Mouse (Mus musculus) limb, embryonic 10.5 days (tissue): ENCODE data around the gene Neo1. TPM values are rescaled to one million over a fixed set of nuclear protein-coding genes. Genes with fewer than 3 reads are reported as not detected.
"Not testable (repeated sequence)": the region's sequence is repeated elsewhere in the genome, so short reads cannot be mapped to it uniquely, and the experiment has no call there.

Experiments
- DNase-seq: peaks from one replicate; pipeline ENCODE4 v3.0.0-alpha.2; 2017; ENCODE audit warnings: low spot score
- H3K27ac ChIP-seq: fragments of 300-500 bp; sonication (generic); 2 replicates; pipeline ENCODE4 v1.5.1; 2016; ENCODE audit warnings: mild to moderate bottlenecking
- H3K27me3 ChIP-seq: fragments of 300-500 bp; sonication (generic); 2 replicates; pipeline ENCODE4 v1.6.1; 2016; ENCODE audit warnings: low read depth, mild to moderate bottlenecking; ENCODE audit not compliant: poor library complexity, severe bottlenecking
- H3K36me3 ChIP-seq: fragments of 300-500 bp; sonication (generic); 2 replicates; pipeline ENCODE4 v1.6.1; 2016; ENCODE audit warnings: mild to moderate bottlenecking, moderate library complexity
- H3K4me1 ChIP-seq: fragments of 300-500 bp; sonication (generic); 2 replicates; pipeline ENCODE4 v1.6.1; 2016
- H3K4me3 ChIP-seq: fragments of 300-500 bp; sonication (generic); 2 replicates; pipeline ENCODE4 v1.5.1; 2016; ENCODE audit warnings: mild to moderate bottlenecking, moderate library complexity
- H3K9me3 ChIP-seq: fragments of 300-500 bp; sonication (generic); replicated peaks from 2 replicates; pipeline ENCODE4 v1.6.1; 2016; ENCODE audit warnings: mild to moderate bottlenecking
- WGBS: fragments of 180-500 bp; shearing (Covaris S2); methylation state at CpG from one replicate; pipeline ENCODE4 v1.1.7; 2016; 5-methylcytosine and 5-hydroxymethylcytosine counted together
- polyA plus RNA-seq: library from polyadenylated mRNA; unstranded; fragments of >200 nt; fragmentation: Nextera tagmentation; extraction: Ambion mirVana; gene quantifications from 2 replicates; pipeline ENCODE4 v1.2.1, GENCODE M21; 2016

Gene Neo1
- polyA plus RNA-seq, 1 experiment from 2014 or later: 37.2 TPM

DNA sequence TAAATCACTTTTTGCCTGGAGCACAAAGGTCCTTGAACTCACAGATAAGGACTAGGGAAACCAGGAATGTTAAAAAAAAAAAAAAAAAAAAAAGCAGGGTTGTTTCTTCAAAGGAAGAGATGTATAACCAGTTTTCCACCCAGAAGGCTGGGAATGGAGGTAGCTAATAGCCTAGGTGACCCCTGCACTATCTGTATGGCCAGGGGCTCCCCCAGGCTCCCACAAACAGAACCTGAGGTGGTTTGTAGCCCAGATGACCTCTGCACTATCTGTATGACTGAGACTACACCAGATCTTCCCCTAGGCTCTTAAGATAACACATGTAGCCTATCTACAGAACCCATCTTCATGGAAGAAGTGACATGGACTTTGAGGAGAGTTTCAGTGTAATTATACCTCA, 5.6 kb upstream of the Neo1 start:
- Histone ChIP-seq H3K9me3 (no peaks in the 10 kb centered on the region), H3K27ac (no peak overlapping the region), H3K27me3 (no peaks in the 10 kb centered on the region), H3K4me1 (peaks cover 11% of the 10 kb centered on the region), H3K4me3 (no peak overlapping the region), H3K36me3 (no peaks in the 10 kb centered on the region)
- DNase-seq: no peak

DNA sequence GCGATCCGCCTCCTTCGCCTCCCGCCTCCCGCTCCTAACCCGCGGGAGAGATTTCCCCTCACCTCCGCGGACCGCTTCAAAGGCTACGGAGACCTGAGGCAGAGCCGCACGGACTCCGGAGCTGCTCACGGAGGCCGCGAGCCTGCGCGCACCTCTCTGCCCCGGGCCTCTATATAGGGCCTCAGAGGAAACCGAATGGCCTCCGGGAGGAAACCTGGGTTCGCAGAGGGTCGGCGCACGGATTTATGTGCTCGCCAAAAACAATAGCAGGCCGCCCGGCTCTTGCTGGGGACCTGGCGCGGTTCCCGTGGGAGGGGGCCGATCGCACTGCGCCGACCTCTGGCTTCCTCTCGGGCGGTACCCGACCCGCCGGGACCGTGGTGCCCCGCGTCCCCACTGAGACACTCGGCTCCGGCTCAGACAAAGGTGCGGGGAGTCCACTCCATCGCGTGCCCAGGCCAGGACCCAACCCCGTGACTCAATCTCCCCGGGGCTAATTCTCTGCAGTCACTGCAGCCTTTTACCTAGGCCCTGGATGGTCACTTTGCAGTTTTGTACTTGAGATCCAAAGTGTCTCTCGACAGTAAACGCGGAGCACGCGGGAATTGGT, 596 bp upstream of the Neo1 start:
- Histone ChIP-seq H3K9me3 (no peaks in the 10 kb centered on the region), H3K36me3 (no peaks in the 10 kb centered on the region), H3K27me3 (no peaks in the 10 kb centered on the region), H3K4me3 (peak overlapping the region; percentile 98), H3K27ac (peak overlapping the region; percentile 99), H3K4me1 (peaks cover 39% of the 10 kb centered on the region)
- under 1% methylated on average over 55 of the region's 56 CpGs for WGBS
- DNase-seq: no peak

DNA sequence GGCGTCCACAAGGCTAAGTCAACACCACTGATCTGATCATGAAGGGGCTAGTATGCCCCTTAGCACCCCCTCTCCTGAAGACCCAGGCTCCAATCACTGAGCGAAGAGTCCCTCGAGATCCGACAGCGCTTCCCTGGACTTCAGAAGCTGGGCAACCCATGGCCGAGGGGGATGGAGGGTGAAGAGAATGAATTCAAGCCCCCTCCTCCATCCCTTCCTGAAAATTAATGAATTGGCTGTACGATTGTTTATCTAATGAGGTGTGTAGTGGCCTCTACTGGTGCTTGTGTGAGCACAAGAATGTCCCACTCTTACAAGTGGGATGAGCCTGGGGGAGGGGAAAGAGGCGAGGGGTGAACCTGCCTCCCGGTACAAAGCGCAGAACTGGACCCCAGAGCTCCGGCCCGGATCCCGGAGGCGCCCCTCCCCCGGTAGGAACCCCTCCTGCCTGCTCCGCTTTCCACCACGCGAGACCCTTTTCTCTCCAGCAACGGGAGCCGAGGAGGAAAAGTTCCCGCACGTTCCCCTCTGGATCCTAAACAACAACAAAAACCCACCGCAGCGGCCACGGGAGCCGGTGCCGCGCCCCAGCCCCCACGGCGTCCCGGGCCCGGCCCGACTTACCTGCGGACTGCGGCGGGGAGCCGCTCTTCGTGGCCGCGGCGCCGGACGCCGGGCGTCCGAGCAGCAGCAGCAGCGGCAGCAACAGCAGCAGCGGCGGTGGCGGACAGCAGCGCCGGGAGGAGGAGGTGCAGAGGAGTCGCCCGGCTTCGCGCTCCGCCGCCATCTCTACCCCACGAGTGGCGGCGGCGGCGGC, 691 bp downstream of the Neo1 start:
- H3K36me3 ChIP-seq: no peaks in the 10 kb centered on the region
- H3K4me3 ChIP-seq: peak overlapping the region; percentile 98
- no peaks in the 10 kb centered on the region for H3K27me3 ChIP-seq
- H3K4me1 ChIP-seq: peaks cover 39% of the 10 kb centered on the region
- DNase-seq: peak; percentile 69
- H3K9me3 ChIP-seq: no peaks in the 10 kb centered on the region
- WGBS: under 1% methylated on average over 62 of the region's 63 CpGs
- H3K27ac ChIP-seq: peak overlapping the region; percentile 99

DNA sequence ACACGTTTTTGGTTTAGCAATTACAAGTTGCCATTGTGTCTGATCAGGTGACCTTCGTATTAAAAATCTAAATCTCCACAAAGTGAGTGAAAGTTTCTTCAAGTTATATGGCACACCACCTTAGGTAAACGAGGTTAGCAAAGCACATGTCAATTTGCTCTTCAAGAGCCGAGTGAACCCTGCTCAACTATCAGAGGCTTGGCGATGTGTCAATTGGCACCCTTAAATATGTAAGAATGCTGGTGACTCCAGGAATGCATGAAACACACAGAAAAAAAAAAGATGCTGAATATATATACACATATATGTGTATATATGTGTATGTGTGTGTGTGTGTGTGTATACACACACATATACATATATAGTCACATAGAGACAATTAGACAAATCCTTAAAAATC, 1.4 kb downstream of the Neo1 start:
- no peak for DNase-seq
- H3K4me3 ChIP-seq: peak overlapping the region; percentile 98
- no peaks in the 10 kb centered on the region for H3K36me3 ChIP-seq
- 45% methylated on average over 5 of the region's 5 CpGs for WGBS
- peaks cover 39% of the 10 kb centered on the region for H3K4me1 ChIP-seq
- H3K9me3 ChIP-seq: no peaks in the 10 kb centered on the region
- H3K27me3 ChIP-seq: no peaks in the 10 kb centered on the region
- 0 out of 2 replicates have a peak overlapping the region, but pooled peaks have one; percentile 99 for H3K27ac ChIP-seq

DNA sequence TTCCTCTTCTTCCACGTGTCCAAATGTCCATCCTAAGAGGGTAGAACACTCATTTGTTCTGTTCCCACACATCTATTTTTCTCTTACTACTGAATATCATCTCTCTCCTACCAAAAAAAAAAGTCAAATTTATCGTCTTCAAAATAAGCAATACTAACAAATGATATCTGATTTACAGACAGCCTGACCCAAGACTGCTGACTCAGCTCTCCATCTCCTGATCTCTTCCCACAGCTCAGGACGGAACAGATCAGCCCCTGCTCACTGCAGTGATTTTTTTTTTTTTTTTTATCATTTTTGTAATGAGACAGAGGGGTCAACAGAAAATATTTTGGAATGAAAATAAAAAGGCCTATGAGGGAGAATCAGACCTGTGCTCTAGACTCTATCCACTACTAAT, 2.7 kb downstream of the Neo1 start:
- H3K27ac ChIP-seq: no peak overlapping the region
- H3K36me3 ChIP-seq: peaks cover 6% of the 10 kb centered on the region; the same call in 1 of the 2 replicates
- no peak for DNase-seq
- no peaks in the 10 kb centered on the region for H3K27me3 ChIP-seq
- no peaks in the 10 kb centered on the region for H3K9me3 ChIP-seq
- H3K4me3 ChIP-seq: no peak overlapping the region
- peaks cover 39% of the 10 kb centered on the region for H3K4me1 ChIP-seq
- WGBS: 58% methylated on average over 3 of the region's 3 CpGs

DNA sequence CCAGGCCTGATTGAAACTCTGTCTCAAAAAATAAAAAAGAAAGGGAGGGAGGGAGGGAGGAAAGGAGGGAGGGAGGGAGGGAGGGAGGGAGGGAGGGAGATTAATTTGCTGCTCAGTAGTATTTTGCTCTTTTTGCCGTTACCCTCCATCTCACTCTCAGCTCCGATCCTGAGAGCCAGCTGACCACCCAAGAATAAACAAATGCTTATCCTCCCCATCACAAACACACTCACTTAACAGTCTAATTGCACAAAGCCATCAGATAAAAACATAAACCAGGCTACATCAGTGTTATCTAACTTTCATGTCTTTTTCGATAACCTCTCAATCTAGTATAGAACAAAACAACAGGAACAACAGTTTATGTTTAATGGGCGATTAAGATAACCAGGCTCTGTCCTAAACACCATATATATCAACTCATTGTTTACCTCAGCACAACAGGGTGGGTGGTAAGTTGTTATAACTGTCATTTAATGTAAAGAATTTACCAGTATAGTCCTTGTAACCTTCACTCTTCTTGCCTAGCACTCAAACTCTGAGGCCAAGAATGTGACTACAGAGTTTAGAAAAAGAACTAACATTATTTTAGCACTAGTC, 11.9 kb downstream of the Neo1 start:
- DNase-seq: no peak

DNA sequence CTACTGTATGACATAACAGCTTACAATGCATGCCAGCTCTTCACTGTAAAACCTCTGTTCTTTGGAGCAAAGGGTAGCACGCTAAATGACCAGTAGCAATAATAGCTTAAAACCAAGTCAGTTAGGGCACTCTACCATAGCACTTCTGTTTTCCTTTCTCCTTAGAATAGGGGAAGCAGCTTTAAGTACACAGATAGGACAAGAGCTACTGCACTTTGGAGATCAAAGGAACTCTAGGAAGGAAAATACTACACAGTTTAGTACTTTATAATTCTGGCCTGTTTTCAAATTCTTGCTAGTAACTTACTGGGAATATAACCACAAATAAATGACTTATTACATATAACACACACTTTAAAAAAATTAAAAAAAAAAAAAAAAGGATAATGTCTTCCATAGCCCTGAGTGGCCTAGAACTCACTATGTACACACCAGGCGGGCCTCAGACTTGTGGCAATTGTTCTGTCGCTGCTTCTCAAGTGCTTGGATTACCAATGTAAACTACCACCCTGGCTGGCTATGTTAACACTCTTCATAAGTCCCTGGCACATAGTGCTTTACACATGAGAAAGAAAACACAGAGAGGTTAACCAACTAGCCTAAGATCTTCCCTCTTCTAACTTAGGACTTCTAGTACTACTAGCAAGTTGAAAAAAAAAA, 20.1 kb downstream of the Neo1 start:
- DNase-seq: no peak
- Histone ChIP-seq H3K27ac (no peak overlapping the region), H3K27me3 (no peaks in the 10 kb centered on the region), H3K9me3 (no peaks in the 10 kb centered on the region), H3K4me1 (peaks cover 21% of the 10 kb centered on the region), H3K36me3 (no peaks in the 10 kb centered on the region), H3K4me3 (no peak overlapping the region)
- WGBS: 81% methylated on average over 3 of the region's 3 CpGs

More for the DNA sequence above, 11.9 kb downstream of the Neo1 start:
- Histone ChIP-seq H3K27me3 (no peaks in the 10 kb centered on the region), H3K4me3 (no peak overlapping the region), H3K36me3 (peaks cover 2% of the 10 kb centered on the region; the same call in 1 of the 2 replicates), H3K27ac (no peak overlapping the region), H3K9me3 (no peaks in the 10 kb centered on the region), H3K4me1 (peaks cover 2% of the 10 kb centered on the region; the same call in 1 of the 2 replicates)
- WGBS: 52% methylated on average over 4 of the region's 4 CpGs

DNA sequence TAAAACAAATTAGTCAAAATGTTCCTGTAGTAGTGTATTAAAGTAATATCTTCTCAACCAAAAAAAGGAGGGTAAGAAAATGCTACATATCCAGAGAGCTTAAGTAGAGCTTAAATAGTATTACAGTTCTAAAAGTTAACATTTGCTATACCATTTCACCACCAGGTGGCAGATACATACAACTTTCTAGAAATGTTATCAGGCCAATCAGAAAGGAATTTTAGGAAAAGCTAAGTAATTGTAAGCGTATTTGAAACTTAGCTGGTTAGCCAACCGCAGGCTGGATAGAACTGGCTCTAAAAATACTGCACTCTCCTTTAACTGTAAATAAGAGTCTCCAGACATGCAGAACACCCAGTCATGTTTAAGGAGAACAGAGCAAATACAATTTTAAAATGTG, 22.9 kb downstream of the Neo1 start:
- H3K4me1 ChIP-seq: peaks cover 21% of the 10 kb centered on the region
- H3K9me3 ChIP-seq: no peaks in the 10 kb centered on the region
- no peak overlapping the region for H3K27ac ChIP-seq
- 31% methylated on average over 2 of the region's 2 CpGs for WGBS
- no peak for DNase-seq
- no peaks in the 10 kb centered on the region for H3K36me3 ChIP-seq
- H3K4me3 ChIP-seq: no peak overlapping the region
- H3K27me3 ChIP-seq: no peaks in the 10 kb centered on the region

DNA sequence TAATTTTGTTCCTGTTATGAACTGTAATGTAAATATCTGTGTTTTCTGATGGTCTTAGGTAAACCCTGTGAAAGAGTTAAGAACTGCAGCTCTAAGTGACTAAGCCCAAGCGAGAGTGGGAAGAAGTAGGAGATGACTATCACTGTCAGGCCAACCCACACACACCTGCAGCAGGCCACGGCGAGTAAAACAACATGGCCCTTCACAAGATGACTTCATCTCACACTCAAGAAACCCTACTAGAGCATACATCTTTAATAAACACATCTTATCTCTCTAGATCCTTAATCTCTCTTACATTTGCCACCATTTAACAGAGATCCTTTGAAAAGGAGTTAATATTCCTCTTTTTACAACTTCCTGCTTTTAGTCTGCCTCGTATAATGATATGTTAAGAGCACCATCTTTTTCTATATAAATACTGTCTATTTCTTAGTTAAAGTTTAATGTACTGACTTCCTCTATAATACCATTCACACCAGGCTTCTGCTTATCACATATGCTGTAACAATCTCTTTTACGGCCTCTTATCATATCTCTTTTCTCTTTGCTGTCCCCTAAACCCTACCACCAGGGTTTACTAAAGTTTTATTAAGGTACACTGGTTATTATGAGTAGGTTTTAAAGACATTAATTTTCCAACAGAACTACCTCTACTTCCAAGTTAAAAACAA, 46.8 kb downstream of the Neo1 start:
- no peak overlapping the region for H3K4me3 ChIP-seq
- peaks cover 18% of the 10 kb centered on the region for H3K36me3 ChIP-seq
- H3K27ac ChIP-seq: no peak overlapping the region
- 91% methylated on average over 5 of the region's 5 CpGs for WGBS
- H3K4me1 ChIP-seq: no peaks in the 10 kb centered on the region
- DNase-seq: no peak
- no peaks in the 10 kb centered on the region for H3K9me3 ChIP-seq
- H3K27me3 ChIP-seq: no peaks in the 10 kb centered on the region

DNA sequence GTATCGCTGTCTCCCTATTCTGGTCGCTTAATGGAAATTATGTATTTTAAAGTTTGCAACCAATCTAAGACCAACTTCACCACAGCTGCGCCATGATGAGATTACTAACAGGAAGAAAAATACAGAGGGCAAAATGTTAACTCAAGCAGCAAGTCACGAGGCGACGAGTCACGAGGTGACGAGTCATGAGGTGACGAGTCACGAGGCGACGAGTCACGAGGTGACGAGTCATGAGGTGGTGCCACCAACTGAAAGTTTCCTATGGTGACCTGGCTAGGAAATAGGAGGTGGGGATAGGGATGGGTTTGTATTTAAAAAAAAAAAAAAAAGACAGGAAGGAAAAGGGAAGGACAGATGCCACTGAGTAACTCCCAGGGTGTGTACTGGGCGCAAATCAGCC, 57.2 kb downstream of the Neo1 start:
- H3K4me1 ChIP-seq: no peaks in the 10 kb centered on the region
- WGBS: 75% methylated on average over 15 of the region's 15 CpGs
- H3K36me3 ChIP-seq: peaks cover 33% of the 10 kb centered on the region
- no peak for DNase-seq
- H3K9me3 ChIP-seq: no peaks in the 10 kb centered on the region
- H3K27me3 ChIP-seq: no peaks in the 10 kb centered on the region
- H3K4me3 ChIP-seq: no peak overlapping the region
- no peak overlapping the region for H3K27ac ChIP-seq

DNA sequence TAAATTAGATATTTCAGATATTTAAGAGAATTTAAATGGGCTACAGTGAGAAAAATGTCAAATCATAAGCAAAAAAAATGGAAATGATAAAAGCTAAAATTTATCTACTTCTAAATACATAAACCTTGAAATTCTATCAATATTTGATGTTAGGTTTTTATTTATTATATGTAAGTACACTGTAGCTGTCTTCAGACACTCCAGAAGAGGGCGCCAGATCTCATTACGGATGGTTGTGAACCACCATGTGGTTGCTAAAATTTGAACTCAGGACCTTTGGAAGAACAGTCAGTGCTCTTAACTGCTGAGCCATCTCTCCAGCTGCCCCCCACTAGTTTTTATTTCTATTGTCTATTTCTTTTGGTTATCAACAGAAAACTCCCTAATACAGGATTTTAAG, 65.1 kb downstream of the Neo1 start:
- 80% methylated on average over 2 of the region's 2 CpGs for WGBS

DNA sequence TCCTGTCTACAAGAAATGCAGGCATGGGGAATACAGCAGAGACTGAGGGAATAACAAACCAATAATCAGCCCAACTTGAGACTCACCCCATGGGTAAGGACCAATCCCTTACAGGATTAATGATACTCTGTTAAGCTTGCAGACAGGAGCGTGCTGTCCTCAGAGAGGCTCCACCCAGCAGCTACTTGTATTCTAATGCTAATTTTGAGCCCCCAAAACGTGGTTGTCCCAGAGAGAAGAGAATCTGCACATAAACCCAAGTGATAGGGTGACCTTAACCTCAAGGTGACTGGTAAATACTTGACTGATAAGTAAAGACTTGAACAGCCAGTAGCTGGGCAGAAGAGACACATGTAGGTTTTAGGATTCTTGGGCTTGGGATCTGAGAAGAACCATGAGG, 68.9 kb downstream of the Neo1 start:
- DNase-seq: no peak
- H3K36me3 ChIP-seq: peaks cover 17% of the 10 kb centered on the region
- no peaks in the 10 kb centered on the region for H3K9me3 ChIP-seq
- H3K27me3 ChIP-seq: no peaks in the 10 kb centered on the region
- H3K4me3 ChIP-seq: no peak overlapping the region
- 44% methylated on average over 2 of the region's 2 CpGs for WGBS
- H3K27ac ChIP-seq: no peak overlapping the region
- H3K4me1 ChIP-seq: no peaks in the 10 kb centered on the region

More for the DNA sequence above, 65.1 kb downstream of the Neo1 start:
- not testable (repeated sequence) for H3K27me3 ChIP-seq, H3K4me3 ChIP-seq, DNase-seq, H3K4me1 ChIP-seq, H3K27ac ChIP-seq, H3K9me3 ChIP-seq
- H3K36me3 ChIP-seq: peaks cover 20% of the 10 kb centered on the region
